Mouse (Mus musculus): Measurements from ENCODE around the gene Nop58. TPM values are rescaled to one million over a fixed set of nuclear protein-coding genes. Genes with fewer than 3 reads are reported as not detected.
"Not testable (repeated sequence)": the region's sequence is repeated elsewhere in the genome, so short reads cannot be mapped to it uniquely, and the experiment has no call there.

Nop58 gene
- polyA plus RNA-seq (2016; fragmentation: Nextera tagmentation; extraction: Ambion mirVana), result 203 and 218 TPM in 2 replicates

GRCm38 (mm10) chr1:59684819-59685755 is at the start of gene Nop58:
Nop58 (plus strand) TSS chr1:59684971.
- peak; percentile 97 for ATAC-seq (ENCODE audit: low FRiP score)
- H3K27ac ChIP-seq, result peak within 1 kb of the TSS; percentile 84
- H3K36me3 ChIP-seq, result peaks cover 7% of the 10 kb centered on the region
- no peaks in the 10 kb centered on the region for H3K9me3 ChIP-seq (replicated peaks)
- H3K4me3 ChIP-seq, result peak within 1 kb of the TSS; percentile 80
- peaks cover 10% of the 10 kb centered on the region; the same call in 1 of the 2 replicates for H3K27me3 ChIP-seq
- peaks cover 15% of the 10 kb centered on the region for H3K4me1 ChIP-seq
- peak within 1 kb of the TSS; percentile 67 for H3K9ac ChIP-seq
- WGBS, result under 1% methylated on average over 49 of the region's 49 CpGs
- peak within 1 kb of the TSS; percentile 95 for H3K4me2 ChIP-seq (replicated peaks)

GRCm38 (mm10) chr1:59636349-59636748 is 48.4 kb upstream of the Nop58 start:
- whole genome bisulfite sequencing, result 83% methylated on average over 1 of the region's 1 CpGs
- no peaks in the 10 kb centered on the region for H3K4me1 ChIP-seq
- peaks cover 12% of the 10 kb centered on the region; the same call in 1 of the 2 replicates for H3K36me3 ChIP-seq
- no peaks in the 10 kb centered on the region for H3K9me3 ChIP-seq (replicated peaks)
- no peak overlapping the region for H3K9ac ChIP-seq
- no peak overlapping the region for H3K4me3 ChIP-seq
- no peaks in the 10 kb centered on the region for H3K27me3 ChIP-seq
- H3K4me2 ChIP-seq (replicated peaks), result no peak overlapping the region
- ATAC-seq (ENCODE audit: low FRiP score), result no peak
- H3K27ac ChIP-seq, result no peak overlapping the region

- H3K4me3 ChIP-seq, result no peak overlapping the region
- no peak overlapping the region for H3K4me2 ChIP-seq (replicated peaks)
- H3K9ac ChIP-seq, result no peak overlapping the region
- no peaks in the 10 kb centered on the region for H3K9me3 ChIP-seq (replicated peaks)
- no peaks in the 10 kb centered on the region for H3K4me1 ChIP-seq
- no peaks in the 10 kb centered on the region for H3K27me3 ChIP-seq
- H3K36me3 ChIP-seq, result peaks cover 24% of the 10 kb centered on the region
- ATAC-seq (ENCODE audit: low FRiP score), result no peak
- 80% methylated on average over 3 of the region's 3 CpGs for WGBS
- H3K27ac ChIP-seq, result no peak overlapping the region
Measured at GRCm38 (mm10) chr1:59638371-59638770, 46.4 kb upstream of the Nop58 start.

- no peak for ATAC-seq (ENCODE audit: low FRiP score)
- Histone ChIP-seq H3K9me3 (replicated peaks) (no peaks in the 10 kb centered on the region), H3K9ac (no peak overlapping the region), H3K4me1 (no peaks in the 10 kb centered on the region), H3K4me2 (replicated peaks) (no peak overlapping the region), H3K27ac (no peak overlapping the region), H3K27me3 (no peaks in the 10 kb centered on the region), H3K36me3 (peaks cover 37% of the 10 kb centered on the region), H3K4me3 (no peak overlapping the region)
- 96% methylated on average over 1 of the region's 1 CpGs for WGBS
Measured at GRCm38 (mm10) chr1:59642488-59642887, 42.3 kb upstream of the Nop58 start.

- peaks cover 42% of the 10 kb centered on the region for H3K36me3 ChIP-seq
- WGBS, result 91% methylated on average over 2 of the region's 2 CpGs
- not testable (repeated sequence) for H3K9me3 ChIP-seq (replicated peaks); H3K4me2 ChIP-seq (replicated peaks); H3K27ac ChIP-seq; H3K4me3 ChIP-seq; H3K27me3 ChIP-seq; H3K9ac ChIP-seq; ATAC-seq (ENCODE audit: low FRiP score); H3K4me1 ChIP-seq
Measured at GRCm38 (mm10) chr1:59646502-59646901, 38.3 kb upstream of the Nop58 start.

- no peaks in the 10 kb centered on the region for H3K4me1 ChIP-seq
- H3K4me2 ChIP-seq (replicated peaks), result no peak overlapping the region
- H3K9me3 ChIP-seq (replicated peaks), result no peaks in the 10 kb centered on the region
- H3K4me3 ChIP-seq, result no peak overlapping the region
- 89% methylated on average over 3 of the region's 3 CpGs for whole genome bisulfite sequencing
- ATAC-seq (ENCODE audit: low FRiP score), result no peak
- no peaks in the 10 kb centered on the region for H3K27me3 ChIP-seq
- H3K36me3 ChIP-seq, result peaks cover 40% of the 10 kb centered on the region
- H3K27ac ChIP-seq, result no peak overlapping the region
- H3K9ac ChIP-seq, result no peak overlapping the region
Measured at GRCm38 (mm10) chr1:59651201-59651819, 33.5 kb upstream of the Nop58 start.

- no peaks in the 10 kb centered on the region for H3K9me3 ChIP-seq (replicated peaks)
- H3K4me2 ChIP-seq (replicated peaks), result no peak overlapping the region
- H3K9ac ChIP-seq, result no peak overlapping the region
- no peak overlapping the region for H3K27ac ChIP-seq
- H3K27me3 ChIP-seq, result no peaks in the 10 kb centered on the region
- no peak for ATAC-seq (ENCODE audit: low FRiP score)
- no peaks in the 10 kb centered on the region for H3K4me1 ChIP-seq
- no peak overlapping the region for H3K4me3 ChIP-seq
- peaks cover 28% of the 10 kb centered on the region for H3K36me3 ChIP-seq
- 97% methylated on average over 3 of the region's 3 CpGs for WGBS
Measured at GRCm38 (mm10) chr1:59653243-59653911, 31.4 kb upstream of the Nop58 start.

- 94% methylated on average over 7 of the region's 7 CpGs for WGBS
- Histone ChIP-seq H3K9me3 (replicated peaks) (no peaks in the 10 kb centered on the region), H3K9ac (no peak overlapping the region), H3K4me3 (no peak overlapping the region), H3K4me1 (no peaks in the 10 kb centered on the region), H3K36me3 (peaks cover 18% of the 10 kb centered on the region), H3K27ac (no peak overlapping the region), H3K27me3 (no peaks in the 10 kb centered on the region), H3K4me2 (replicated peaks) (no peak overlapping the region)
- ATAC-seq (ENCODE audit: low FRiP score), result no peak
Measured at GRCm38 (mm10) chr1:59656244-59657171, 28.3 kb upstream of the Nop58 start.

- Histone ChIP-seq H3K9me3 (replicated peaks) (no peaks in the 10 kb centered on the region), H3K27me3 (no peaks in the 10 kb centered on the region), H3K4me1 (peaks cover 5% of the 10 kb centered on the region), H3K36me3 (0 out of 2 replicates have a peak, but pooled peaks cover 2% of the 10 kb centered on the region), H3K9ac (no peak overlapping the region), H3K4me3 (no peak overlapping the region), H3K27ac (no peak overlapping the region), H3K4me2 (replicated peaks) (no peak overlapping the region)
- ATAC-seq (ENCODE audit: low FRiP score), result no peak
- WGBS, result 78% methylated on average over 3 of the region's 3 CpGs
Measured at GRCm38 (mm10) chr1:59663456-59664135, 21.2 kb upstream of the Nop58 start.

GRCm38 (mm10) chr1:59668871-59669270 is 15.9 kb upstream of the Nop58 start:
- H3K36me3 ChIP-seq, result 0 out of 2 replicates have a peak, but pooled peaks cover 2% of the 10 kb centered on the region
- WGBS, result 90% methylated on average over 2 of the region's 2 CpGs
- ATAC-seq (ENCODE audit: low FRiP score), result no peak
- no peak overlapping the region for H3K4me3 ChIP-seq
- H3K27me3 ChIP-seq, result no peaks in the 10 kb centered on the region
- no peaks in the 10 kb centered on the region for H3K9me3 ChIP-seq (replicated peaks)
- no peak overlapping the region for H3K9ac ChIP-seq
- peak overlapping the region; percentile 83; the same call in 1 of the 2 replicates for H3K4me2 ChIP-seq (replicated peaks)
- H3K4me1 ChIP-seq, result peaks cover 15% of the 10 kb centered on the region
- no peak overlapping the region for H3K27ac ChIP-seq

Measured in hindbrain, embryonic 12.5 days (tissue).